Mouse (Mus musculus): Measurements from ENCODE around the gene Gdpd1.

GRCm38 (mm10) chr11:87021551-87021950 lies 52.3 kb downstream of the Gdpd1 start:
- TF ChIP-seq ZNF384 (IDR thresholded peaks at IDR 0.05; ENCODE audit: low read depth, low read length) (no peak), GABPA (IDR thresholded peaks at IDR 0.05; ENCODE audit: low read depth, low read length) (no peak), ZMIZ1 (IDR thresholded peaks at IDR 0.05; ENCODE audit: low read depth, low read length) (no peak), TCF12 (IDR thresholded peaks at IDR 0.05; ENCODE audit: low read depth, low read length) (no peak), POLR2A (IDR thresholded peaks at IDR 0.05; ENCODE audit: control insufficient read depth in 1 of 2, insufficient read depth in 1 of 2, low read depth in 1 of 2, low read length in 2 of 2, poor library complexity in 1 of 2) (no peak), ZKSCAN1 (IDR thresholded peaks at IDR 0.05; ENCODE audit: low read depth, low read length) (no peak), CHD2 (IDR thresholded peaks at IDR 0.05; ENCODE audit: low read length) (no peak), CTCF (IDR thresholded peaks at IDR 0.05 in 2 of 3, conservative IDR thresholded peaks at IDR 0.05 in 1 of 3; ENCODE audit: control insufficient read depth in 1 of 3, insufficient read depth in 1 of 3, low read depth in 2 of 3, low read length in 3 of 3, poor library complexity in 1 of 3, severe bottlenecking in 1 of 3) (no peak), E2F4 (IDR thresholded peaks at IDR 0.05; ENCODE audit: borderline replicate concordance, low read depth, low read length) (no peak), USF1 (IDR thresholded peaks at IDR 0.05; ENCODE audit: low read depth, low read length) (no peak), BHLHE40 (IDR thresholded peaks at IDR 0.05; ENCODE audit: borderline replicate concordance, low read depth, low read length) (no peak), ZC3H11A (IDR thresholded peaks at IDR 0.05; ENCODE audit: low read depth, low read length) (no peak)

All from MEL (cell line).